Mouse (Mus musculus): ENCODE measurements around the gene Scgb1b19. TPM values are rescaled to one million over a fixed set of nuclear protein-coding genes. Genes with fewer than 3 reads are reported as not detected.

The Scgb1b19 gene
- not detected in 2 replicates for polyA plus RNA-seq (2012; rRNA removed; ENCODE audit: low replicate concordance)

GRCm38 (mm10) chr7:33286991-33287390 lies at the start of gene Scgb1b19:
Gene Scgb1b19 (plus strand): TSS chr7:33287291.

GRCm38 (mm10) chr7:33280238-33280637 lies 6.9 kb upstream of the Scgb1b19 start, which contains the start of gene Scgb2b19:
Gene Scgb2b19 (minus strand): TSS chr7:33280338.

Other genes starting within 250 kb of the Scgb1b19 start
- 0.40 and 0.41 TPM in 2 replicates for gene Scgb2b17, start 230.7 kb upstream of the Scgb1b19 start, polyA plus RNA-seq (2012; rRNA removed; ENCODE audit: low replicate concordance)
- gene Scgb1b17, start 223.8 kb upstream of the Scgb1b19 start, polyA plus RNA-seq (2012; rRNA removed; ENCODE audit: low replicate concordance) = not detected in 2 replicates
- gene Scgb2b18, start 113.4 kb upstream of the Scgb1b19 start, polyA plus RNA-seq (2012; rRNA removed; ENCODE audit: low replicate concordance) = not detected in 2 replicates
- not detected in 2 replicates for gene Scgb1b18, start 101.7 kb upstream of the Scgb1b19 start, polyA plus RNA-seq (2012; rRNA removed; ENCODE audit: low replicate concordance)
- not detected in 2 replicates for gene Scgb2b19, start 7.0 kb upstream of the Scgb1b19 start, polyA plus RNA-seq (2012; rRNA removed; ENCODE audit: low replicate concordance)
- not detected in 2 replicates for gene Scgb2b20, start 79.0 kb downstream of the Scgb1b19 start, polyA plus RNA-seq (2012; rRNA removed; ENCODE audit: low replicate concordance)
- not detected in 2 replicates for gene Scgb1b20, start 85.9 kb downstream of the Scgb1b19 start, polyA plus RNA-seq (2012; rRNA removed; ENCODE audit: low replicate concordance)
- gene Scgb2b21, start 233.2 kb downstream of the Scgb1b19 start, polyA plus RNA-seq (2012; rRNA removed; ENCODE audit: low replicate concordance) = not detected in 2 replicates

Measured in duodenum, adult 2 months (tissue).